Mouse (Mus musculus) embryonic fibroblast, embryonic 13.5 days (primary cell): ENCODE data around the gene Olfr434.

Experiments
- CTCF ChIP-seq: IDR thresholded peaks from 2 replicates; pipeline ENCODE4 v1.5.1; 2011; ENCODE audit warnings: mild to moderate bottlenecking, control low read depth, low read length, moderate library complexity, borderline replicate concordance; ENCODE audit not compliant: insufficient read depth
- POLR2A ChIP-seq: IDR thresholded peaks from 2 replicates; pipeline ENCODE4 v1.6.1; 2011; ENCODE audit warnings: low read depth, mild to moderate bottlenecking, control low read depth, low read length, moderate library complexity

DNA sequence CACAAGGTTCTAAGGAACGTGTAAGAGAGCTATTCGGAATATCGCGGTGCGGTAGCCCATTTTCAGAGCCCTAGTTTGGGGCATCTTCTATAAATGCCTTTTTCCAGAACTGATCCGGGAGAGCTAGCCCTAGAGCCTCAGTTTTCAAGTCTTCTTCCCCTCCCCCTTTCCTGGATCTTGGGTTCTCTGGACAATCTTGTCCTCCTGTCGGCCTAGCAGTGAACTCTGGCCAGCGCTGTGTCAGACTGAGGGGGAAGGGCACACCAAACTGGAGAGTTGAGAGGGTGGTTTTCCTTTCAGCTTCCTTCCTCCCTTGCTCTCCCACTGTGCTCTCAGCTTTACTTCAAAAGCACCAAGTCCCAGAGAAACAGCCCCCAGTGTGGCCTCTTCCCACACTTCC, 53.5 kb downstream of the Olfr434 start:
- TF ChIP-seq CTCF: no peak
- TF ChIP-seq POLR2A: 0 out of 2 replicates have a peak, but pooled peaks have one; percentile 29
